Mouse (Mus musculus): ENCODE results near the gene 2310003L06Rik.

2310003L06Rik gene

GRCm38 (mm10) chr5:87969201-87969600 is at the start of gene 2310003L06Rik, which contains the start of gene Gm28434:
Gene 2310003L06Rik (plus strand): TSS chr5:87969459.
Gene Gm28434 (plus strand): TSS chr5:87969517.
- DNase-seq (ENCODE audit: low spot score), result no peak

GRCm38 (mm10) chr5:87925372-87925771 is 43.9 kb upstream of the 2310003L06Rik start, which contains the start of gene Csn3:
Gene Csn3 (plus strand): TSS chr5:87925579.
- no peak for DNase-seq (ENCODE audit: low spot score)

GRCm38 (mm10) chr5:87931603-87932002 is 37.7 kb upstream of the 2310003L06Rik start:
- no peak for DNase-seq (ENCODE audit: low spot score)

DNA sequence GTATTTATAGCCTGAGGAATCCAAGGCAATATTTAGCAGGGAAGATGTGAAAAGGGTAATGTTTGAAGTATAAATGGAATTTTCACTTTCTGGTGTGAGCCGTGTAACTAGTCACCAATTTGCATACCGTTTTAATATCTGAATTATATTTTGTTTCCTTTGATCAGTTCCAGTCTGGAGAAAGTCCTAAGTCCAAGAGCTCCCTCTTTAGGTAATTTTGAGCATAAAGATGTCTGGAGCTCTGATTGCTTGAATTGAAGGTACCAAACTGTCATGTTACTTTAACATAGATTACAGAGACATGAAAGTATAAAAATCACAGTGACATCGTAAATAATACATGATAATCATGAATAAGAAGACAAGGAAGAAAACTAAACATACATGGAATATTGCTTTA is 28.5 kb upstream of the 2310003L06Rik start:
- DNase-seq (ENCODE audit: low spot score), result no peak

DNA sequence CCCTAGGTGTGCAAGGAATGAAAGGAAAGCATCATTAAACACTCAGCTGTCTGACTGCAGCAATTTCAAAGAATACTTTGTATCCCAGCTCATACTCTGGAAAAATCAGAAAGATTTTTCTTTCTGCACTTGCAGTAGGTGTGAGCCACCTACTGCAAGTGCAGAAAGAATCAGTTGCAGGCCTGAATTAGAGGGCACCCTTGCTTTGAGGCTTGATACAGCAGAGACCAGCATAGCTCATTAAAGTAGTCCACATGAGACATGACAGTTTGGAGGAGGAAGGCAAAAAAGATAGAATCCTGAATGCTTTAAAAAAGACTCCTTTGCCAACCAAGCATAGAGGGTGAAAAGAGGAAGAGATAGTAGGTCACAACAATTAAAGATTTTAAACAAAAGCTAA is 26.7 kb upstream of the 2310003L06Rik start:
- DNase-seq (ENCODE audit: low spot score), result no peak

DNA sequence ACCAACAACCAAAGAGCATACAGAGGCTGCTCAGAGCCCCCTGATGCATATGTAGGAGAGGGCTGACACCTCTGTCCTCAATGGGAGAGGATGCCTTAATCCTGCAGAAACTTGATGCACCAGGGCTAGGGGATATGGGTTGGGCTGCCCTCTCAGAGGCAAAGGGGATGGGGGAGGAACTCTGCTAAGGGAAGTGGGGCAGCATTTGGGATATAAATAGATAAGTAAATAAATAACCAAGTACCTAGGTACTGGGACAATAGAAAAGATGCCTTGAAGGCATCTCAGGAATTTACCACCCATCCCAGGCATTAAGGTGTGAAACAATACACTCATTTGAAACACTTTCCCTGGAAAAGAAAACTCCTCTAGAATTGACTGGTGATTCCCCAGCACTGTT is 17.4 kb upstream of the 2310003L06Rik start:
- no peak for DNase-seq (ENCODE audit: low spot score)

DNA sequence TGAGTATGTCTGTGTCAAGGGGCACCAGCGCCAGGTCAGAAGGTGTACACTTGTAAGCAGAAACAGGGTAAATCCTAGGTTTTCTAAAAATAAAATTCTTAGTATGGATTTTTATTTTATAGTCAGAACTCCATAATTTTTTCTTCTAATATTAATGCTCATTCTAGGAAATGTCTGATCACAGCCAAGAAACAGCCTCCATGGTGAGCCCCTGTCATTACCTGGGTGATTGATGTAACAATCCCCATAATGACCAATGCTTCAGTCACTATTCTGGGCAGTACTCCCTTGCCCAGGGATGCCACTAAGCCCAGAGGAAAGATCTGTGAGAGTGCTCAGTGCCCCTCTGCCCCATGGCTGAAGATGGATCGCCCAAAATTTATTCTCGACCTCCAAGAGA is 9.9 kb downstream of the 2310003L06Rik start, which contains the start of gene Cabs1:
Gene Cabs1 (plus strand): TSS at position 301 of the 400 bp plus-strand sequence.
- DNase-seq (ENCODE audit: low spot score), result no peak

- DNase-seq (ENCODE audit: low spot score), result no peak
Measured at GRCm38 (mm10) chr5:87982468-87983214, 13.4 kb downstream of the 2310003L06Rik start.

DNA sequence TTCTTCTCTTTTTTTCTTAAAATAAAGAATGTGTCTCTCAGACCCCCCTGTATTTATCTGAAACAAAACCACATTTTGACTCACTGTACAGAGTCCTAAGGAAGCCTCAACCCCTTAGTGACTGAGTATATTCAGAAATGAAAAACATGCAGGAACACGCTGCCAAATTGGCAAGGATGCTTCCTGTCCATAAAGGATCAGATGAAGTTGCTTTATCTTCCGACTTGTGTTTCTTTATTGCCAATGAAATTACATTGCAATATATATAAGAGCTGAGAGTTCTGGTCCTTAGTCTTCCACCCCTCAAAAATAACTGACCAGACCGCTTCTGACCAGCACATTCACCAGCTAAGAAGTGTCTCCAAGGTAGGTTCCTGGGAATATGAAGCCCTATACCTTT is 33.0 kb downstream of the 2310003L06Rik start, which contains the start of gene Smr3a:
Gene Smr3a (plus strand): TSS at position 301 of the 400 bp plus-strand sequence.
- DNase-seq (ENCODE audit: low spot score), result no peak

GRCm38 (mm10) chr5:88005241-88005640 is 36.0 kb downstream of the 2310003L06Rik start:
- DNase-seq (ENCODE audit: low spot score), result no peak
